Mouse (Mus musculus): ENCODE measurements around the gene Cyp46a1. TPM values are rescaled to one million over a fixed set of nuclear protein-coding genes. Genes with fewer than 3 reads are reported as not detected.

The Cyp46a1 gene
- polyA plus RNA-seq, 3 experiments from 2014 or later = not detected

- ATAC-seq = no peak
These were observed 69.8 kb downstream of the Cyp46a1 start for GRCm38 (mm10) chr12:108403957-108404356.

- ATAC-seq = no peak
These were observed 74.9 kb downstream of the Cyp46a1 start for GRCm38 (mm10) chr12:108409100-108409499.

- no peak for ATAC-seq
These were observed 76.4 kb downstream of the Cyp46a1 start for GRCm38 (mm10) chr12:108410416-108411208.

Other genes with a start within 250 kb of the Cyp46a1 start
- 10 to 100 TPM; 27.7 to 33.1 (median 32.1) TPM for gene Setd3, start 155.1 kb upstream of the Cyp46a1 start, polyA plus RNA-seq (2017; shearing (Covaris generic))
- gene Ccnk, start 154.8 kb upstream of the Cyp46a1 start, polyA plus RNA-seq (2017; shearing (Covaris generic)) = 1 to 10 TPM; 3.9 to 6.3 (median 5.2) TPM
- gene Ccdc85c, start 59.0 kb upstream of the Cyp46a1 start, polyA plus RNA-seq (2017; shearing (Covaris generic)) = under 1 TPM; 0.21 to 0.33 (median 0.28) TPM
- not detected for gene Hhipl1, start 28.1 kb upstream of the Cyp46a1 start, polyA plus RNA-seq (2017; shearing (Covaris generic))
- gene Eml1, start 36.6 kb downstream of the Cyp46a1 start, polyA plus RNA-seq (2017; shearing (Covaris generic)) = not detected
- 100 to 1,000 TPM; 124 to 306 (median 304) TPM for gene Evl, start 220.3 kb downstream of the Cyp46a1 start, polyA plus RNA-seq (2017; shearing (Covaris generic))

Data from inflammation-experienced regulatory T-cells, adult 6 months (primary cell).